Mouse (Mus musculus) kidney, postnatal 0 days (tissue): ENCODE data around the gene Cdkal1. TPM values are rescaled to one million over a fixed set of nuclear protein-coding genes. Genes with fewer than 3 reads are reported as not detected.

ENCODE experiments used
- ATAC-seq: fragments of 200-750 bp; cut with Nextera tagmentation; replicated peaks from 2 replicates; pipeline ENCODE4 v1.8.0; 2017; ENCODE audit warnings: low read depth, moderate number of reproducible peaks, moderate TSS enrichment, moderate library complexity; ENCODE audit not compliant: low FRiP score
- DNase-seq: peaks from one replicate; pipeline ENCODE4 v3.0.0-alpha.2; 2016; ENCODE audit warnings: low spot score
- H3K27ac ChIP-seq: fragments of 300-500 bp; sonication (generic); 2 replicates; pipeline ENCODE4 v1.5.1; 2014; ENCODE audit warnings: mild to moderate bottlenecking
- H3K27me3 ChIP-seq: fragments of 300-500 bp; sonication (generic); 2 replicates; pipeline ENCODE4 v1.6.1; 2014; ENCODE audit warnings: low read length, mixed read lengths; ENCODE audit not compliant: insufficient read depth
- H3K36me3 ChIP-seq: fragments of 300-500 bp; sonication (generic); 2 replicates; pipeline ENCODE4 v1.6.1; 2014; ENCODE audit warnings: low read length, mixed read lengths; ENCODE audit not compliant: insufficient read depth
- H3K4me1 ChIP-seq: fragments of 300-500 bp; sonication (generic); replicated peaks from 2 replicates; pipeline ENCODE4 v1.6.1; 2014; ENCODE audit warnings: antibody characterized with exemption, low read length, mixed read lengths; ENCODE audit not compliant: insufficient read depth
- H3K4me2 ChIP-seq: fragments of 300-500 bp; sonication (generic); 2 replicates; pipeline ENCODE4 v1.6.1; 2014; ENCODE audit warnings: mild to moderate bottlenecking, low read length, moderate library complexity, mixed read lengths
- H3K4me3 ChIP-seq: fragments of 300-500 bp; sonication (generic); replicated peaks from 2 replicates; pipeline ENCODE4 v1.5.1; 2014; ENCODE audit warnings: low read depth, low read length
- H3K9ac ChIP-seq: fragments of 300-500 bp; sonication (generic); 2 replicates; pipeline ENCODE4 v1.6.1; 2014; ENCODE audit warnings: low read depth, low read length
- H3K9me3 ChIP-seq: fragments of 300-500 bp; sonication (generic); replicated peaks from 2 replicates; pipeline ENCODE4 v1.6.1; 2016; ENCODE audit warnings: low read length, inconsistent platforms, mixed read lengths
- CTCF ChIP-seq: IDR thresholded peaks from 2 replicates; pipeline ENCODE4 v1.5.1; 2016; ENCODE audit warnings: antibody characterized with exemption, low read depth, mild to moderate bottlenecking, moderate library complexity
- WGBS: fragments of 180-500 bp; shearing (Covaris S2); extraction: QIAGEN DNeasy Blood & Tissue Kit; methylation state at CpG from one replicate; pipeline ENCODE4 v1.1.7; 2014; 5-methylcytosine and 5-hydroxymethylcytosine counted together
- polyA plus RNA-seq: library from polyadenylated mRNA; unstranded; fragments of >200 nt; fragmentation: Nextera tagmentation; extraction: Ambion mirVana; gene quantifications from 2 replicates; pipeline ENCODE4 v1.2.1, GENCODE M21; 2015

Cdkal1 gene
- polyA plus RNA-seq, 1 experiment from 2014 or later, result 30.1 TPM

DNA sequence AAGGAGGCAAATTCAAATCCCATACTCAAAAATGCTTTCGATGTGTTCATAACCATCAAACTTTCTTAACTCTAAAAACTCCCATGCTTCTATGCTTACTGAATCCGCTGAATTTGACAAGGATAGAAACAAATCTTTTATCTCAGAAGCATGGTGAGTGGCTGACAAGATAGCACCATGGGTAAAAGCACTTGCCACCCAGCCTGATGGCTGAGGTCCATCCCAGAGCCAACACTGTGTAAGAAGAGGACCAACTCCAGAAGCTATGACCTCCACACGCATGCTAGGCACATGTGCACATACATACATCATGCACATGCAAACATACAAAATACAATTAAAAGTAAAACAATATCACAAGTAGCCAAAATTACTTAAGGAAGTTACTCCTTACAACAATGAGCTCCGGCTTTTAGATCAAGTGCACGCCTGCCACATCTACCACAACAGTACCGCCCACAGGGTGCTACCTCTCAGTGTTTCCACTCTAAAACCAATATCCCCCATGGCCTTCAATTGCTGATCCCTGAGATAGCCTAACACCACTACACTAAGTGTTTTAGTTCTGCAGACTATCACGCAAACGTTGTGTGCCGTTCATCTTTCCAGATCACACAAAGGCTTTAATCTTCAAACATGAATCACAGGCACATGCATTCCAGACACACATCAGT is 35.4 kb downstream of the Cdkal1 start:
- 89% methylated on average over 9 of the region's 9 CpGs for WGBS
- Histone ChIP-seq H3K4me1 (no peaks in the 10 kb centered on the region), H3K36me3 (no peaks in the 10 kb centered on the region), H3K4me2 (no peak overlapping the region), H3K27me3 (no peaks in the 10 kb centered on the region), H3K4me3 (no peak overlapping the region), H3K9ac (no peak overlapping the region), H3K9me3 (no peaks in the 10 kb centered on the region), H3K27ac (no peak overlapping the region)
- no peak for TF ChIP-seq CTCF
- DNase-seq, result no peak
- no peak for ATAC-seq

- H3K9me3 ChIP-seq, result no peaks in the 10 kb centered on the region
- H3K4me1 ChIP-seq, result no peaks in the 10 kb centered on the region
- no peaks in the 10 kb centered on the region for H3K27me3 ChIP-seq
- no peak overlapping the region for H3K4me3 ChIP-seq
- WGBS, result 90% methylated on average over 3 of the region's 3 CpGs
- H3K27ac ChIP-seq, result no peak overlapping the region
- no peak for ATAC-seq
- no peak for TF ChIP-seq CTCF
- H3K4me2 ChIP-seq, result no peak overlapping the region
- no peaks in the 10 kb centered on the region for H3K36me3 ChIP-seq
- DNase-seq, result no peak
- H3K9ac ChIP-seq, result no peak overlapping the region
Observed at GRCm38 (mm10) chr13:29819147-29819546, 36.3 kb downstream of the Cdkal1 start.

DNA sequence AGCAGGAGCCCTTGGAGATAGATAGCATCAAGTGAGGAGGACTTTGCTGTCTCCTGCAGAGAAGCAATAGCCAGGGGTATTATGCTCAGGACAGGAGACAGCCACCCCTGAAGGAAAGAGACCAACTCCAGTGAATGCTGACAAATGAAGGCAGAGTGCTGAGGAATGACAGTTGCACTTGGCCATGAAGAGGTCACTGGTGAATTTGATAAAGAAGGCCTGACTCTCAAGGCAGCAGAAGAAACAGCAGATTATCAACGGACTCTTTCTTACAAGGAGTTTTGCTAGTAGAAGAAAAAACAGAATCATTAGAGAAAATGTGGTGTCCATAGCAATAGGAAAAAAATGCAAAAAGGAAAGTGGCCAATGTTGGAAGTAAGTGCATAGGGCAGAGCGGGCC is 37.2 kb downstream of the Cdkal1 start:
- TF ChIP-seq CTCF, result no peak
- Histone ChIP-seq H3K27ac (no peak overlapping the region), H3K27me3 (no peaks in the 10 kb centered on the region), H3K4me2 (no peak overlapping the region), H3K9ac (no peak overlapping the region), H3K36me3 (no peaks in the 10 kb centered on the region), H3K4me1 (no peaks in the 10 kb centered on the region), H3K9me3 (no peaks in the 10 kb centered on the region), H3K4me3 (no peak overlapping the region)
- 96% methylated on average over 2 of the region's 2 CpGs for WGBS
- no peak for DNase-seq
- ATAC-seq, result no peak

GRCm38 (mm10) chr13:29810780-29811179 is 44.7 kb downstream of the Cdkal1 start:
- DNase-seq, result no peak
- no peak for TF ChIP-seq CTCF
- Histone ChIP-seq H3K4me1 (no peaks in the 10 kb centered on the region), H3K9ac (no peak overlapping the region), H3K27ac (no peak overlapping the region), H3K27me3 (no peaks in the 10 kb centered on the region), H3K4me3 (no peak overlapping the region), H3K36me3 (no peaks in the 10 kb centered on the region), H3K4me2 (no peak overlapping the region), H3K9me3 (no peaks in the 10 kb centered on the region)
- WGBS, result 91% methylated on average over 4 of the region's 4 CpGs
- ATAC-seq, result no peak

DNA sequence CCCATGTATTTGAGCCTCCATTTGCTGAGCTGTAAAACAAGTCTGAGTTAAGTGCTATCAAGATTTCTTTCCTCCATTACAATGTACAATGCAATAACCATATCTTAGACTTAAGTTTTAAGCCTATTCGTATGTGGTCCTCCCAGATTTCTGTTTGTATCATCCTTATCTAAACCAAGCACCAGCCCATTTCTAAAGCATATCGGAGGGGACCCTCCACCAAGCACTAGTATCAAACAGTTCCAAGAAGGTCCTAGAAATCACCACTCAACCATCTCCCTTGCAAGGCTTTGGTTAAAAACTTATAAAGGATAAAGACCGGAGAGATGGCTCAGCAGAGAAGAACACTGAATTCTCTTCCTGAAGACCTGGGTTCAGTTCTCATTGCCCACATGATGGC is 47.1 kb downstream of the Cdkal1 start:
- Histone ChIP-seq H3K27me3 (no peaks in the 10 kb centered on the region), H3K4me3 (no peak overlapping the region), H3K9me3 (no peaks in the 10 kb centered on the region), H3K9ac (no peak overlapping the region), H3K27ac (no peak overlapping the region), H3K4me1 (no peaks in the 10 kb centered on the region), H3K4me2 (no peak overlapping the region), H3K36me3 (no peaks in the 10 kb centered on the region)
- 90% methylated on average over 3 of the region's 3 CpGs for WGBS
- no peak for TF ChIP-seq CTCF
- DNase-seq, result no peak
- no peak for ATAC-seq

DNA sequence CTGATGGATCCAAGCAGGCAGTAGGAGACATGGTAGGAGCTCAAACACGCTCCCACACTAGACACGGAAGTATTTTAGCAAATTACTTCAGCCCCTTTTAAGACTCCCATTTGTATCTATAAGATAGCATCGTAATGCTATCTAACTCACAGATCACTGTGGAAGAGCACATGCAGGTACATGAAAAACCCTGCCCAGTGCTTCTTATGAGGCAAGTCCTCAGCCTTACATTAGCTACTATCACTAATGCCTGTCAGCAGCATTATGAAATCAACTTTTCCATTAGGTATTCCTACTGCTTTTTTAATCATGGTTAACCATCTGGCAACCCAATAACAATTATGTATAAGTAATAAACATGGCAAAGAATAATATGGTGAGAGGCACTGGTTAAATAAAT is 47.5 kb downstream of the Cdkal1 start:
- WGBS, result 94% methylated on average over 3 of the region's 3 CpGs
- Histone ChIP-seq H3K9me3 (no peaks in the 10 kb centered on the region), H3K36me3 (no peaks in the 10 kb centered on the region), H3K27me3 (no peaks in the 10 kb centered on the region), H3K4me2 (no peak overlapping the region), H3K4me3 (no peak overlapping the region), H3K9ac (no peak overlapping the region), H3K27ac (no peak overlapping the region), H3K4me1 (no peaks in the 10 kb centered on the region)
- no peak for ATAC-seq
- no peak for TF ChIP-seq CTCF
- DNase-seq, result no peak

- 91% methylated on average over 4 of the region's 4 CpGs for WGBS
- H3K9me3 ChIP-seq, result no peaks in the 10 kb centered on the region
- H3K27me3 ChIP-seq, result no peaks in the 10 kb centered on the region
- TF ChIP-seq CTCF, result no peak
- H3K4me2 ChIP-seq, result no peak overlapping the region
- no peak overlapping the region for H3K9ac ChIP-seq
- no peaks in the 10 kb centered on the region for H3K4me1 ChIP-seq
- DNase-seq, result no peak
- no peak overlapping the region for H3K4me3 ChIP-seq
- no peaks in the 10 kb centered on the region for H3K36me3 ChIP-seq
- no peak overlapping the region for H3K27ac ChIP-seq
- no peak for ATAC-seq
Observed at GRCm38 (mm10) chr13:29806871-29807270, 48.6 kb downstream of the Cdkal1 start.
